Mouse (Mus musculus) limb, embryonic 11.5 days (tissue): Measurements from ENCODE around the gene Gm21981. TPM values are rescaled to one million over a fixed set of nuclear protein-coding genes. Genes with fewer than 3 reads are reported as not detected.
A peak's percentile ranks its signal among the peaks of the same experiment; 100 is the strongest.

ENCODE experiments used
- ATAC-seq: fragments of 200-750 bp; cut with Nextera tagmentation; 2 replicates; pipeline ENCODE4 v1.8.0; 2017; ENCODE audit warnings: low read depth; ENCODE audit not compliant: insufficient number of reproducible peaks, low FRiP score, low TSS enrichment
- DNase-seq: peaks from one replicate; pipeline ENCODE4 v3.0.0-alpha.2; 2015; ENCODE audit warnings: low spot score
- H3K27ac ChIP-seq: fragments of 300-500 bp; sonication (generic); replicated peaks from 2 replicates; pipeline ENCODE4 v1.5.1; 2014; ENCODE audit warnings: low read depth, mild to moderate bottlenecking, low read length
- H3K27me3 ChIP-seq: fragments of 300-500 bp; sonication (generic); 2 replicates; pipeline ENCODE4 v1.6.1; 2014; ENCODE audit warnings: mild to moderate bottlenecking, low read length, mixed read lengths; ENCODE audit not compliant: control insufficient read depth, insufficient read depth
- H3K36me3 ChIP-seq: fragments of 300-500 bp; sonication (generic); 2 replicates; pipeline ENCODE4 v1.6.1; 2014; ENCODE audit warnings: mild to moderate bottlenecking, low read length, moderate library complexity, mixed read lengths; ENCODE audit not compliant: control insufficient read depth, insufficient read depth
- H3K4me1 ChIP-seq: fragments of 300-500 bp; sonication (generic); 2 replicates; pipeline ENCODE4 v1.6.1; 2014; ENCODE audit warnings: low read length, mixed read lengths; ENCODE audit not compliant: control insufficient read depth, insufficient read depth
- H3K4me2 ChIP-seq: fragments of 300-500 bp; sonication (generic); 2 replicates; pipeline ENCODE4 v1.6.1; 2014; ENCODE audit warnings: low read depth, mild to moderate bottlenecking, moderate library complexity; ENCODE audit not compliant: severe bottlenecking
- H3K4me3 ChIP-seq: fragments of 300-500 bp; sonication (generic); 2 replicates; pipeline ENCODE4 v1.5.1; 2014; ENCODE audit warnings: low read depth, low read length
- H3K9ac ChIP-seq: fragments of 300-500 bp; sonication (generic); 2 replicates; pipeline ENCODE4 v1.6.1; 2014; ENCODE audit warnings: mild to moderate bottlenecking, low read length
- H3K9me3 ChIP-seq: fragments of 300-500 bp; sonication (generic); 2 replicates; pipeline ENCODE4 v1.6.1; 2016; ENCODE audit warnings: low read length; ENCODE audit not compliant: control insufficient read depth
- WGBS: fragments of 180-500 bp; shearing (Covaris S2); extraction: QIAGEN DNeasy Blood & Tissue Kit; methylation state at CpG from one replicate; pipeline ENCODE4 v1.1.7; 2014; 5-methylcytosine and 5-hydroxymethylcytosine counted together
- polyA plus RNA-seq: library from polyadenylated mRNA; unstranded; fragments of >200 nt; fragmentation: Nextera tagmentation; extraction: Ambion mirVana; gene quantifications from 2 replicates; pipeline ENCODE4 v1.2.1, GENCODE M21; 2014

The Gm21981 gene
- polyA plus RNA-seq, 1 experiment from 2014 or later = 1.3 TPM

GRCm38 (mm10) chr17:47646683-47647082 lies 47.6 kb downstream of the Gm21981 start:
- 58% methylated on average over 1 of the region's 1 CpGs for WGBS
- Histone ChIP-seq H3K4me2 (no peak overlapping the region), H3K27ac (no peak overlapping the region), H3K27me3 (no peaks in the 10 kb centered on the region), H3K36me3 (no peaks in the 10 kb centered on the region), H3K9ac (no peak overlapping the region), H3K4me1 (no peaks in the 10 kb centered on the region), H3K9me3 (no peaks in the 10 kb centered on the region), H3K4me3 (no peak overlapping the region)
- no peak for ATAC-seq
- peak; percentile 76 for DNase-seq

- H3K27me3 ChIP-seq = no peaks in the 10 kb centered on the region
- ATAC-seq (no peak), DNase-seq (no peak)
- no peak overlapping the region for H3K4me3 ChIP-seq
- H3K27ac ChIP-seq = no peak overlapping the region
- no peak overlapping the region for H3K9ac ChIP-seq
- no peaks in the 10 kb centered on the region for H3K36me3 ChIP-seq
- no peaks in the 10 kb centered on the region for H3K4me1 ChIP-seq
- WGBS = 77% methylated on average over 2 of the region's 2 CpGs
- H3K4me2 ChIP-seq = no peak overlapping the region
- no peaks in the 10 kb centered on the region for H3K9me3 ChIP-seq
Observed at GRCm38 (mm10) chr17:47642992-47643391, 51.3 kb downstream of the Gm21981 start.

Other genes with a start within 250 kb of the Gm21981 start
- gene Taf8, start 192.2 kb downstream of the Gm21981 start, polyA plus RNA-seq = 30.4 and 33.7 TPM in 2 replicates
- gene Ccnd3, start 189.4 kb downstream of the Gm21981 start, polyA plus RNA-seq = 345 and 350 TPM in 2 replicates
- gene Bysl, start 83.0 kb downstream of the Gm21981 start, polyA plus RNA-seq = 30.7 and 31.6 TPM in 2 replicates
- 49.5 and 50.4 TPM in 2 replicates for gene Med20, start 82.9 kb downstream of the Gm21981 start, polyA plus RNA-seq
- gene Gm20517, start 82.9 kb downstream of the Gm21981 start, polyA plus RNA-seq = 1.3 and 1.5 TPM in 2 replicates
- 4.7 and 6.7 TPM in 2 replicates for gene Usp49, start 63.8 kb downstream of the Gm21981 start, polyA plus RNA-seq
- 404 and 441 TPM in 2 replicates for gene Tomm6, start 6.1 kb downstream of the Gm21981 start, polyA plus RNA-seq
- 3.9 and 4.2 TPM in 2 replicates for gene Frs3, start 5.4 kb downstream of the Gm21981 start, polyA plus RNA-seq
- 1.8 and 2.6 TPM in 2 replicates for gene Prickle4, start 281 bp upstream of the Gm21981 start, polyA plus RNA-seq
- gene Pgc, start 32.4 kb upstream of the Gm21981 start, polyA plus RNA-seq = not detected in 2 replicates
- 3.7 and 5.6 TPM in 2 replicates for gene Tfeb, start 42.6 kb upstream of the Gm21981 start, polyA plus RNA-seq
- gene Mdfi, start 140.2 kb upstream of the Gm21981 start, polyA plus RNA-seq = 56.4 and 100.0 TPM in 2 replicates
- gene Foxp4, start 230.2 kb upstream of the Gm21981 start, polyA plus RNA-seq = 30.5 and 30.7 TPM in 2 replicates